Mouse (Mus musculus) B cell, adult (primary cell): ENCODE results near the gene Evi2a. TPM values are rescaled to one million over a fixed set of nuclear protein-coding genes. Genes with fewer than 3 reads are reported as not detected.

Experiments used
- total RNA-seq: library from RNA; stranded (reverse); gene quantifications from 4 replicates; pipeline ENCODE4 v1.2.4, GENCODE M21; 2023; ENCODE audit not compliant: inconsistent age

Evi2a gene
- total RNA-seq: 56.1 to 75.4 TPM (median 65.3 TPM) in 4 replicates

DNA sequence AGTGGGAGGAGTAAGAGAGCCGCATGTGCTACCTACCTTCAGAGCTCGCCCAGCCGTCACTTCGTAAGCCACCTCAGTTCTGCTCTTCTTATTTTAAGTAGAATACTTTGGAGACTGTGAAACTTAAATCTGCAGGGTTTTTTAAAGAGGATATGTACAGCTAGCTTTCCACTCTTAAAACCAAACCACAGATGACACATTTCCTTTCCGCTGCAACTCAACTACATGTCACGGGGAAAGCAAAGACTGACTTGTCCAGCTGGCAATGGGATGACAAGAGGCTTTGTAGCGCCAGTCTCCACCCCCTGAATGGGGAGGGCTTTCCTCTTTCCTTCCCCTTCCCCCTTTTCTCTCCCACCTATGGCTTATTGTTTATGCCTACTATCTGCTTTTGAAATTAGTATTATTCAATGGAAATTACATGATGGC is at the start of gene Evi2a, which contains the start of gene Evi2:
Gene Evi2a, minus strand, starts transcription at position 277 of the 429 bp plus-strand sequence.
Gene Evi2, minus strand, starts transcription at position 257 of the 429 bp plus-strand sequence.

DNA sequence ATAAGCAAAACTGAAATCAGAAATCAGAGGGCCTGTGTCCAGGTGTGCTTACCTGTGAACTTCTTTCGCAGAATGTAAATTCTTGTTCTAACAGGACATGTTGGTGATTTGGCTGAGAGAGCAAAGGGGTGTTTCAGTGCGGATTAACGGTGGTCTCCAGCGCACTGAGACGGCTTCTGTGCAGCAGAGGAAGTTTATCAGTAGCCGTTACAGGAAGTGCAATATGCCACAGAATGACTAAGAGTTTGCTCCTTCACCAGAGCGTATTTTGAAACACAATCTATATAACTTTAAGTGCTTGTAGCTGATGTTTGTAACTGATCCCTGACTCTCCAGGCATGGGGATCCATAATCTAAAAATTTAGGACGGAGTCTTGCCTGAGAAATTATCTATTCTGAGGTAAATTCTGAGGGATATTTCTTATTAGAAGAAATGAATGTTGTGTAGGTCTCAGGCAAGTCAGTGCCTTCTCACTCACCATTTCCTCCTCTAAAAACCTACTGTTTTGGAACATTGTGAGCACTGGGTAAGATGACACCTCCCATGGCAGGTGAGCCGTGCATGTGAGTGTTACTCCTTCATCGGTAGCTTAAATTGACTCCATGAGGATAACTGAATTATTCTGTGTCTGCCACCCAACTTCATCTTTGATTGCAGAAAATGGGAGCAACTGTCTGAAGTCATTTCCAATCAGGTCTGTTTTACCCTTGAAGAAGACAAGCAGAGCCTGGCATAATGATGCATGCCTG is 6.7 kb downstream of the Evi2a start, which contains the start of gene Evi2b:
Gene Evi2b, minus strand, starts transcription at position 203 of the 750 bp plus-strand sequence.

DNA sequence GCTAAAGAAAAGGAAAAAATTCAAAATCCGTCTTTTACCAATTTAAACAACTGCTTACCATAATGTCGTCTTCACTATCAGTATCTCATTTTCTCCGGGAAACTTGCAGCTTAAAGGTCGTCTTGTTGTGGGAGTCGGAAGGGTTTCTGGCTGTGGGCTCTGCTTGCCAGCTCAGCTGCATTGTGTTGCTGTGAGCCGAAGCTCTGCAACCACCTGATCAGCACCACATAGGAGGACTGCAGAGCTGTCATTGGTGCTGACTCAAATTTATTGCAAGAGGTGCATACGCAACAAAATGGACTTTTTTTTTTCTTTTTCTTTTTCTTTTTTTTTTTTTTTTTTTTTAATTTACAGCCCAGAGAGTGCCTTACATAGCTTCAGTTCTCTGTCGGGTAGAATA is 26.6 kb downstream of the Evi2a start, which contains the start of gene Omg:
Gene Omg, minus strand, starts transcription at position 240 of the 400 bp plus-strand sequence.

Other genes with a start within 250 kb of the Evi2a start
- 1.5 to 3.8 TPM (median 2.8 TPM) in 4 replicates for gene Gm9964, start 233.7 kb downstream of the Evi2a start, total RNA-seq
- gene Nf1, start 190.9 kb downstream of the Evi2a start, total RNA-seq: 24.6 to 37.2 TPM (median 30.0 TPM) in 4 replicates
- 0.51 to 0.64 TPM in 2 of 4 replicates, not detected in the others for gene Omg, start 26.5 kb downstream of the Evi2a start, total RNA-seq
- gene Evi2b, start 6.8 kb downstream of the Evi2a start, total RNA-seq: 132 to 160 TPM (median 159 TPM) in 4 replicates
- 5.7 to 9.6 TPM (median 8.0 TPM) in 4 replicates for gene Evi2, start within 50 bp of the Evi2a start, total RNA-seq
- 0.58 to 1.4 TPM (median 1.0 TPM) in 4 replicates for gene Rab11fip4, start 60.6 kb upstream of the Evi2a start, total RNA-seq